Mouse (Mus musculus): ENCODE measurements around the gene Inpp5e. TPM values are rescaled to one million over a fixed set of nuclear protein-coding genes. Genes with fewer than 3 reads are reported as not detected.

Gene Inpp5e
- polyA plus RNA-seq, 1 experiment, result 67.3 TPM

GRCm38 (mm10) chr2:26356231-26356630 lies 52.8 kb downstream of the Inpp5e start:
- H3K27me3 ChIP-seq (ENCODE audit: control insufficient read depth, insufficient read depth, low read length), result no peaks in the 10 kb centered on the region
- H3K36me3 ChIP-seq (ENCODE audit: control insufficient read depth, insufficient read depth, low read length), result no peaks in the 10 kb centered on the region; the same call in 1 of the 2 replicates
- peaks cover 10% of the 10 kb centered on the region for H3K4me1 ChIP-seq (ENCODE audit: control insufficient read depth, insufficient read depth, low read length)
- TF ChIP-seq POLR2A (IDR thresholded peaks at IDR 0.05; ENCODE audit: control insufficient read depth, low read depth, low read length), result no peak
- TF ChIP-seq CTCF (IDR thresholded peaks at IDR 0.05; ENCODE audit: control insufficient read depth, insufficient read depth, insufficient replicate concordance, low read depth, low read length), result no peak
- no peak overlapping the region for H3K27ac ChIP-seq (ENCODE audit: control insufficient read depth, insufficient read depth, low read depth, low read length)
- no peak overlapping the region for H3K4me3 ChIP-seq (ENCODE audit: control insufficient read depth, low read depth, low read length)

- H3K27me3 ChIP-seq (ENCODE audit: control insufficient read depth, insufficient read depth, low read length), result no peaks in the 10 kb centered on the region
- H3K4me3 ChIP-seq (ENCODE audit: control insufficient read depth, low read depth, low read length), result no peak overlapping the region
- H3K4me1 ChIP-seq (ENCODE audit: control insufficient read depth, insufficient read depth, low read length), result peaks cover 14% of the 10 kb centered on the region
- H3K27ac ChIP-seq (ENCODE audit: control insufficient read depth, insufficient read depth, low read depth, low read length), result no peak overlapping the region
- H3K36me3 ChIP-seq (ENCODE audit: control insufficient read depth, insufficient read depth, low read length), result no peaks in the 10 kb centered on the region; the same call in 1 of the 2 replicates
- TF ChIP-seq POLR2A (IDR thresholded peaks at IDR 0.05; ENCODE audit: control insufficient read depth, low read depth, low read length) (no peak), CTCF (IDR thresholded peaks at IDR 0.05; ENCODE audit: control insufficient read depth, insufficient read depth, insufficient replicate concordance, low read depth, low read length) (no peak)
Measured at GRCm38 (mm10) chr2:26354401-26354800, 54.6 kb downstream of the Inpp5e start.

- no peaks in the 10 kb centered on the region; the same call in 1 of the 2 replicates for H3K36me3 ChIP-seq (ENCODE audit: control insufficient read depth, insufficient read depth, low read length)
- H3K27me3 ChIP-seq (ENCODE audit: control insufficient read depth, insufficient read depth, low read length), result no peaks in the 10 kb centered on the region
- H3K4me3 ChIP-seq (ENCODE audit: control insufficient read depth, low read depth, low read length), result no peak overlapping the region
- peaks cover 14% of the 10 kb centered on the region for H3K4me1 ChIP-seq (ENCODE audit: control insufficient read depth, insufficient read depth, low read length)
- no peak overlapping the region for H3K27ac ChIP-seq (ENCODE audit: control insufficient read depth, insufficient read depth, low read depth, low read length)
- TF ChIP-seq POLR2A (IDR thresholded peaks at IDR 0.05; ENCODE audit: control insufficient read depth, low read depth, low read length) (no peak), CTCF (IDR thresholded peaks at IDR 0.05; ENCODE audit: control insufficient read depth, insufficient read depth, insufficient replicate concordance, low read depth, low read length) (no peak)
Measured at GRCm38 (mm10) chr2:26353066-26353980, 55.7 kb downstream of the Inpp5e start.

GRCm38 (mm10) chr2:26352291-26352910 lies 56.6 kb downstream of the Inpp5e start:
- no peaks in the 10 kb centered on the region for H3K27me3 ChIP-seq (ENCODE audit: control insufficient read depth, insufficient read depth, low read length)
- peak overlapping the region; percentile 94 for H3K4me3 ChIP-seq (ENCODE audit: control insufficient read depth, low read depth, low read length)
- H3K36me3 ChIP-seq (ENCODE audit: control insufficient read depth, insufficient read depth, low read length), result no peaks in the 10 kb centered on the region; the same call in 1 of the 2 replicates
- TF ChIP-seq POLR2A (IDR thresholded peaks at IDR 0.05; ENCODE audit: control insufficient read depth, low read depth, low read length), result no peak
- TF ChIP-seq CTCF (IDR thresholded peaks at IDR 0.05; ENCODE audit: control insufficient read depth, insufficient read depth, insufficient replicate concordance, low read depth, low read length), result no peak
- peaks cover 14% of the 10 kb centered on the region for H3K4me1 ChIP-seq (ENCODE audit: control insufficient read depth, insufficient read depth, low read length)
- 0 out of 2 replicates have a peak overlapping the region, but pooled peaks have one; percentile 40 for H3K27ac ChIP-seq (ENCODE audit: control insufficient read depth, insufficient read depth, low read depth, low read length)

GRCm38 (mm10) chr2:26351358-26352290 lies 57.4 kb downstream of the Inpp5e start, which contains the start of gene Dnlz:
Dnlz (minus strand) TSS chr2:26352110.
- peak within 1 kb of the TSS; percentile 79 for H3K27ac ChIP-seq (ENCODE audit: control insufficient read depth, insufficient read depth, low read depth, low read length)

GRCm38 (mm10) chr2:26348241-26348640 lies 60.8 kb downstream of the Inpp5e start:
- Histone ChIP-seq H3K27ac (ENCODE audit: control insufficient read depth, insufficient read depth, low read depth, low read length) (no peak overlapping the region), H3K4me3 (ENCODE audit: control insufficient read depth, low read depth, low read length) (no peak overlapping the region), H3K36me3 (ENCODE audit: control insufficient read depth, insufficient read depth, low read length) (no peaks in the 10 kb centered on the region; the same call in 1 of the 2 replicates), H3K4me1 (ENCODE audit: control insufficient read depth, insufficient read depth, low read length) (peaks cover 14% of the 10 kb centered on the region), H3K27me3 (ENCODE audit: control insufficient read depth, insufficient read depth, low read length) (no peaks in the 10 kb centered on the region)
- no peak for TF ChIP-seq CTCF (IDR thresholded peaks at IDR 0.05; ENCODE audit: control insufficient read depth, insufficient read depth, insufficient replicate concordance, low read depth, low read length)
- no peak for TF ChIP-seq POLR2A (IDR thresholded peaks at IDR 0.05; ENCODE audit: control insufficient read depth, low read depth, low read length)

More at GRCm38 (mm10) chr2:26351358-26352290, 57.4 kb downstream of the Inpp5e start, which contains the start of gene Dnlz:
- peak; percentile 51; the same call in 1 of the 2 replicates for TF ChIP-seq POLR2A (IDR thresholded peaks at IDR 0.05; ENCODE audit: control insufficient read depth, low read depth, low read length)
- peak; percentile 50; the same call in 1 of the 2 replicates for TF ChIP-seq CTCF (IDR thresholded peaks at IDR 0.05; ENCODE audit: control insufficient read depth, insufficient read depth, insufficient replicate concordance, low read depth, low read length)
- peak within 1 kb of the TSS; percentile 94 for H3K4me3 ChIP-seq (ENCODE audit: control insufficient read depth, low read depth, low read length)
- H3K36me3 ChIP-seq (ENCODE audit: control insufficient read depth, insufficient read depth, low read length), result no peaks in the 10 kb centered on the region; the same call in 1 of the 2 replicates
- H3K4me1 ChIP-seq (ENCODE audit: control insufficient read depth, insufficient read depth, low read length), result peaks cover 14% of the 10 kb centered on the region
- H3K27me3 ChIP-seq (ENCODE audit: control insufficient read depth, insufficient read depth, low read length), result no peaks in the 10 kb centered on the region

Other genes with a start within 250 kb of the Inpp5e start
- 0.20 and 0.65 TPM in 2 replicates for gene Lhx3, start 200.9 kb downstream of the Inpp5e start, polyA plus RNA-seq (2012; rRNA removed)
- gene Qsox2, start 171.7 kb downstream of the Inpp5e start, polyA plus RNA-seq (2012; rRNA removed), result 26.3 and 33.0 TPM in 2 replicates
- 90.3 and 101 TPM in 2 replicates for gene Ccdc187, start 114.6 kb downstream of the Inpp5e start, polyA plus RNA-seq (2012; rRNA removed)
- gene Gpsm1, start 93.7 kb downstream of the Inpp5e start, polyA plus RNA-seq (2012; rRNA removed), result 16.6 and 20.5 TPM in 2 replicates
- gene Dnlz, start 57.1 kb downstream of the Inpp5e start, polyA plus RNA-seq (2012; rRNA removed), result 6.2 and 6.5 TPM in 2 replicates
- gene Card9, start 48.3 kb downstream of the Inpp5e start, polyA plus RNA-seq (2012; rRNA removed), result 0.75 and 1.9 TPM in 2 replicates
- 20.2 and 22.5 TPM in 2 replicates for gene Snapc4, start 28.6 kb downstream of the Inpp5e start, polyA plus RNA-seq (2012; rRNA removed)
- gene Entr1, start 19.9 kb downstream of the Inpp5e start, polyA plus RNA-seq (2012; rRNA removed), result 388 and 401 TPM in 2 replicates
- 65.5 and 74.1 TPM in 2 replicates for gene Pmpca, start 19.9 kb downstream of the Inpp5e start, polyA plus RNA-seq (2012; rRNA removed)
- 58.1 and 58.6 TPM in 2 replicates for gene Sec16a, start 36.0 kb upstream of the Inpp5e start, polyA plus RNA-seq (2012; rRNA removed)
- gene Notch1, start 107.5 kb upstream of the Inpp5e start, polyA plus RNA-seq (2012; rRNA removed), result 3.0 TPM in 2 replicates
- gene Egfl7, start 170.8 kb upstream of the Inpp5e start, polyA plus RNA-seq (2012; rRNA removed), result 27.4 and 41.2 TPM in 2 replicates
- gene Gm20532, start 177.4 kb upstream of the Inpp5e start, polyA plus RNA-seq (2012; rRNA removed), result not detected in 2 replicates
- gene Agpat2, start 195.2 kb upstream of the Inpp5e start, polyA plus RNA-seq (2012; rRNA removed), result 223 and 249 TPM in 2 replicates
- gene Fam69b, start 219.3 kb upstream of the Inpp5e start, polyA plus RNA-seq (2012; rRNA removed), result 10.3 and 12.0 TPM in 2 replicates